Mouse (Mus musculus): ENCODE results near the gene Strn4.
A peak's percentile ranks its signal among the peaks of the same experiment; 100 is the strongest.

- TF ChIP-seq POLR2A (IDR thresholded peaks at IDR 0.05; ENCODE audit: control insufficient read depth in 1 of 2, insufficient read depth in 1 of 2, low read depth in 1 of 2, low read length in 2 of 2, poor library complexity in 1 of 2) (peak; percentile 94 to 100), EP300 (IDR thresholded peaks at IDR 0.05; ENCODE audit: low read depth in 1 of 2, low read length in 2 of 2) (no peak), E2F4 (IDR thresholded peaks at IDR 0.05; ENCODE audit: borderline replicate concordance, low read depth, low read length) (no peak), CTCF (IDR thresholded peaks at IDR 0.05 in 2 of 3, conservative IDR thresholded peaks at IDR 0.05 in 1 of 3; ENCODE audit: control insufficient read depth in 1 of 3, insufficient read depth in 1 of 3, low read depth in 2 of 3, low read length in 3 of 3, poor library complexity in 1 of 3, severe bottlenecking in 1 of 3) (no peak), BHLHE40 (IDR thresholded peaks at IDR 0.05; ENCODE audit: borderline replicate concordance, low read depth, low read length) (no peak), MYB (IDR thresholded peaks at IDR 0.05; ENCODE audit: low read depth, low read length) (no peak), ELF1 (IDR thresholded peaks at IDR 0.05; ENCODE audit: low read depth, low read length) (peak; percentile 70), MAFK (IDR thresholded peaks at IDR 0.05; ENCODE audit: borderline replicate concordance, low read depth, low read length) (no peak)
Observed at GRCm38 (mm10) chr7:16780825-16781554, 34.7 kb upstream of the Strn4 start, which contains the start of gene Slc1a5.
